Mouse (Mus musculus) intestine, embryonic 16.5 days (tissue): Measurements from ENCODE around the gene Pkd2. TPM values are rescaled to one million over a fixed set of nuclear protein-coding genes. Genes with fewer than 3 reads are reported as not detected.

Experiments used
- ATAC-seq: fragments of 200-750 bp; cut with Nextera tagmentation; 2 replicates; pipeline ENCODE4 v1.8.0; 2017; ENCODE audit warnings: moderate TSS enrichment, moderate library complexity
- H3K27ac ChIP-seq: fragments of 300-500 bp; sonication (generic); 2 replicates; pipeline ENCODE4 v1.5.1; 2014; ENCODE audit warnings: mild to moderate bottlenecking, low read length
- H3K27me3 ChIP-seq: fragments of 300-500 bp; sonication (generic); replicated peaks from 2 replicates; pipeline ENCODE4 v1.6.1; 2014; ENCODE audit warnings: low read length, control low read depth, mixed read lengths; ENCODE audit not compliant: control insufficient read depth, insufficient read depth
- H3K36me3 ChIP-seq: fragments of 300-500 bp; sonication (generic); 2 replicates; pipeline ENCODE4 v1.6.1; 2014; ENCODE audit warnings: low read length, control low read depth; ENCODE audit not compliant: control insufficient read depth, insufficient read depth
- H3K4me1 ChIP-seq: fragments of 300-500 bp; sonication (generic); 2 replicates; pipeline ENCODE4 v1.6.1; 2014; ENCODE audit warnings: low read length, control low read depth, mixed read lengths; ENCODE audit not compliant: control insufficient read depth, insufficient read depth
- H3K4me2 ChIP-seq: fragments of 300-500 bp; sonication (generic); 2 replicates; pipeline ENCODE4 v1.6.1; 2014; ENCODE audit warnings: low read depth, low read length, control low read depth
- H3K4me3 ChIP-seq: fragments of 300-500 bp; sonication (generic); 2 replicates; pipeline ENCODE4 v1.5.1; 2014; ENCODE audit warnings: mild to moderate bottlenecking, low read length
- H3K9ac ChIP-seq: fragments of 300-500 bp; sonication (generic); 2 replicates; pipeline ENCODE4 v1.6.1; 2014; ENCODE audit warnings: low read depth, low read length
- H3K9me3 ChIP-seq: fragments of 300-500 bp; sonication (generic); 2 replicates; pipeline ENCODE4 v1.6.1; 2016; ENCODE audit warnings: low read length, control low read depth; ENCODE audit not compliant: control insufficient read depth
- WGBS: fragments of 180-500 bp; shearing (Covaris S2); extraction: QIAGEN DNeasy Blood & Tissue Kit; methylation state at CpG from one replicate; pipeline ENCODE4 v1.1.7; 2014; 5-methylcytosine and 5-hydroxymethylcytosine counted together
- polyA plus RNA-seq: library from polyadenylated mRNA; unstranded; fragments of >200 nt; fragmentation: Nextera tagmentation; extraction: Ambion mirVana; gene quantifications from 2 replicates; pipeline ENCODE4 v1.2.1, GENCODE M21; 2015

The Pkd2 gene
- polyA plus RNA-seq, 1 experiment from 2014 or later = 6.4 TPM

DNA sequence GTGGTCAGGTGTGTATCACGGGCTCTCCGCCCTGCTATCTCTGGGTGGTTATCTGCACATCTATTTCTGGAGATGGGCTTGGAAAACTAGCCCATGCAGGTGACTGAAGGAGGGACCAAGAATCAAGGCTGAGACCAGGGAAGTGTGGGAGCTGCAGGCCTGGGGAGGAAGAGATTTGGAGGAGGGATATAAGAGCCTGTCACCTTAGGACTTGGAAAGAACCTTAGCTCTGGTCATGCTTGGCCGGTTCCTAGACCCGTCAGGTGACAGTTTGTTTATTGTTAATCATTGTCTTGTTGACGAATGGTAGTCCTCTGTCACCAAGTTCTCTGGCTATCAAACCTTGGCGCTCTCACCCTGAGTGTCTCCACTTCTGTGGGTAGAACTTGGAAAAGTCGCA, 21.1 kb downstream of the Pkd2 start:
- WGBS = 74% methylated on average over 7 of the region's 7 CpGs
- Histone ChIP-seq H3K36me3 (peaks cover 20% of the 10 kb centered on the region), H3K9me3 (no peaks in the 10 kb centered on the region), H3K4me2 (no peak overlapping the region), H3K4me3 (no peak overlapping the region), H3K4me1 (no peaks in the 10 kb centered on the region), H3K27me3 (no peaks in the 10 kb centered on the region), H3K27ac (no peak overlapping the region), H3K9ac (no peak overlapping the region)
- ATAC-seq = no peak

DNA sequence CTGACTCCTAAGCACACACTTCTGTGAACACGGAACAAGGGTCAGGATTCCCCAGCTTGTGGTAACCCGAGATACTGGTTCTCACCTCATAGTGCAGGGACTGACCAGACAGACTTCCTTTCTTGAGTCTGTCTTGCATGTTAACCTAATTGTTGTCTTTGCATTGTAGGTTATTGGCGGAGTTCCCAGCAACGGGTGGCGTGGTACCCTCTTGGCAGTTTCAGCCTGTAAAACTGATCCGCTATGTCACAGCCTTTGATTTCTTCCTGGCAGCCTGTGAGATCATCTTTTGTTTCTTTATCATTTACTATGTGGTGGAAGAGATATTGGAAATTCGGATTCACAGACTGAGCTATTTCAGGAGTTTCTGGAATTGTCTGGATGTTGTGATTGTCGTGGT, 23.6 kb downstream of the Pkd2 start:
- Histone ChIP-seq H3K4me2 (no peak overlapping the region), H3K4me3 (no peak overlapping the region), H3K27me3 (no peaks in the 10 kb centered on the region), H3K9me3 (no peaks in the 10 kb centered on the region), H3K4me1 (no peaks in the 10 kb centered on the region), H3K27ac (no peak overlapping the region), H3K9ac (no peak overlapping the region), H3K36me3 (peaks cover 22% of the 10 kb centered on the region)
- no peak for ATAC-seq
- 87% methylated on average over 8 of the region's 8 CpGs for WGBS

DNA sequence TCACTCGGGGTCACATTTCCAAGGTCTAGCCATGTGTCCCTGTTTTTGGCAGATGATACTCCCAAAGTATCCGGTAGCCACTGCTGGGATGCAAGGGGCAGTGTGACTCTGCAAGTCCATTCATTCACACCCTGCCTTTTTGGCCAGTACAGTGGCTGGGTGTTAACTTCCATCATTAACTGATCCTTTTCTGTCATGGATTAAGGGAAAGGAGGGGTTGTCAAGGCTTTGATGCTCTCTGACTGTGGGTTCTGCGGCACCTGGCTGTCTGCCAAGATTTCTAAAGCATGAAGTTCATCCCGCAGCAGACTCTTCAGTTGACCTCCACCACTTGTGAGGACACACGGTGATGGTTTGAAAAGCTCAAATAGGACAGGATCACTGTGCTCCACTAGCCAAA, 32.3 kb downstream of the Pkd2 start:
- H3K9ac ChIP-seq = no peak overlapping the region
- no peak overlapping the region for H3K27ac ChIP-seq
- no peak for ATAC-seq
- WGBS = 68% methylated on average over 5 of the region's 5 CpGs
- no peak overlapping the region for H3K4me3 ChIP-seq
- H3K4me2 ChIP-seq = no peak overlapping the region
- no peaks in the 10 kb centered on the region for H3K9me3 ChIP-seq
- H3K4me1 ChIP-seq = no peaks in the 10 kb centered on the region
- peaks cover 12% of the 10 kb centered on the region for H3K36me3 ChIP-seq
- H3K27me3 ChIP-seq = no peaks in the 10 kb centered on the region

DNA sequence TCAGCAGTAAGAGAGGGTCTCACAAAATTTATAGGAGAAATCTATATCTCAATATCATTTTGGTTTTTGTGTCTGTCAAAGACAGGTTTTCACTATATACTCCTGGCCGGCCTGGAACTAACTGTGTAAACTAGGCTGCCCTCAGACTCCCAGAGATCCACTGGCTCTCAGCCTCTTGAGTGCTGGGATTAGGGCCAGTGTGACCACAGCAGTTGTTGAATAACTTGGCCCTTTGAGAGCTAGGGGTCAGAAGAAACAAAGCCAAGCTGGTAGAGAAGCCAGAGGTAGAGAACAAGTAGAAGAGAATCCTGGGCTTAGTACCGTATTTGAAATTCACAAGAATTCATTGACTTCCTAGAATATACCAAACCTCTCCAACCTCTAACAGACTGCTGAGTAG, 45.6 kb downstream of the Pkd2 start:
- Histone ChIP-seq H3K9ac (no peak overlapping the region), H3K4me3 (no peak overlapping the region), H3K27me3 (no peaks in the 10 kb centered on the region), H3K27ac (no peak overlapping the region), H3K4me2 (no peak overlapping the region), H3K9me3 (no peaks in the 10 kb centered on the region), H3K4me1 (peaks cover 2% of the 10 kb centered on the region; the same call in 1 of the 2 replicates), H3K36me3 (peaks cover 7% of the 10 kb centered on the region; the same call in 1 of the 2 replicates)
- ATAC-seq = no peak
- 93% methylated on average over 2 of the region's 2 CpGs for WGBS

DNA sequence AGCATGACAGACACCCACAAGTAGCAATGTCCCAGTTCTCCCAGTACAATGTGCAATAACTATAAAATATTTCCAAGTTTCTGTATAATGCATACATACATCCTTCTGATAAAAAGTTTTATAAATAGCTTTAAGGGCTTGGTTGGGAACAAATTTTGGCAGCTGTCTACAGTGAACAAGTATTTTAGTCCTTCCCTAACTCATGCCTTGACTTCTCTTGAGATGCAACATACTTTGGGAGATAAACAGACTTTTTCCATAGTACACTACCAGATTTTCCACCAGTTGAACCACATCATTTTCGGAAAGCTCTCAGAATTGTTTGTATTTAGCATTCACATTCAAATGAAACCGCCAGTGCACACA, 48.6 kb downstream of the Pkd2 start:
- no peaks in the 10 kb centered on the region for H3K9me3 ChIP-seq
- peak overlapping the region; percentile 37; the same call in 1 of the 2 replicates for H3K27ac ChIP-seq
- no peaks in the 10 kb centered on the region for H3K27me3 ChIP-seq
- ATAC-seq = no peak; the same call in 1 of the 2 replicates
- peaks cover 6% of the 10 kb centered on the region; the same call in 1 of the 2 replicates for H3K36me3 ChIP-seq
- peak overlapping the region; percentile 37 for H3K4me2 ChIP-seq
- WGBS = 1% methylated on average over 2 of the region's 2 CpGs
- H3K9ac ChIP-seq = no peak overlapping the region
- H3K4me1 ChIP-seq = peaks cover 2% of the 10 kb centered on the region; the same call in 1 of the 2 replicates
- H3K4me3 ChIP-seq = peak overlapping the region; percentile 90

DNA sequence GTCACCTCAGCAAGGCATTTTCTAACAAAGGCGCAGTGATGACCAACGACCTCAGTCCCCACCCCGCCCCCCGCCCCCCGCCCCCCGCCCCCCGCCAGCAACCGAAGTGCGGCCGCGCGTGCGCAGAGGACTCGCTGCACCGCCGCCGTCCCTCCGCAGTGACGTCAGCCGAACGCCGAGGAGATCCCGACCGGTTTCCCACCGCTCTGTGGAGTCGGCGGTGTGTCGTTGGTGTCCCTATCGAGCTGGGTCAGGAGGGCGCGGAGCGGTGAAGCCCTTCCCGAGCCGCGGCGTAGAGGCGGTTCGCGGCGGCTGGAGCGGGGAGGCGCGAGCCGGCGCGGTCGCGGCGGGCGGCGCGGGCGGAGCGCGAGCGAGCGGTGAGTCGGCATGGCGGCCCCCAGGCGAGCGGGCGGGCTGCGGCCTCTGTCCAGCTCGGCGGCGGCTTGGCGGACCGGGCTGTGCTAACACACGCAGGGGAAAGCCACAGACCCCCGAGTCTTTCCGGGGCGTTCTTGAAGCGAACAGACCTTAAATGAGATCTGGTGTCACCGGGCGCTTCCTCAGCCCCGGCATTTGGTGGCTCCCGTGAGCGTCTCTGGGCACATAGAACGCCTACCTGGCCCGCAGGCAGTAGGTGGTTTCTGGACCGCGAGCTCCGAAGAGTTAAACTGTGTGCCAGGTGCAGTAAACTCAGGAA, 49.1 kb downstream of the Pkd2 start, which contains the start of gene BC005561:
Gene BC005561 (plus strand): TSS at position 158 of the 697 bp plus-strand sequence.
- Histone ChIP-seq H3K4me2 (peak within 1 kb of the TSS; percentile 73), H3K4me1 (peaks cover 2% of the 10 kb centered on the region; the same call in 1 of the 2 replicates), H3K4me3 (peak within 1 kb of the TSS; percentile 90), H3K36me3 (peaks cover 3% of the 10 kb centered on the region; the same call in 1 of the 2 replicates), H3K27ac (peak within 1 kb of the TSS; percentile 93), H3K27me3 (no peaks in the 10 kb centered on the region), H3K9me3 (no peaks in the 10 kb centered on the region), H3K9ac (peak within 1 kb of the TSS; percentile 95)
- ATAC-seq = peak; percentile 95
- under 1% methylated on average over 75 of the region's 83 CpGs for WGBS

DNA sequence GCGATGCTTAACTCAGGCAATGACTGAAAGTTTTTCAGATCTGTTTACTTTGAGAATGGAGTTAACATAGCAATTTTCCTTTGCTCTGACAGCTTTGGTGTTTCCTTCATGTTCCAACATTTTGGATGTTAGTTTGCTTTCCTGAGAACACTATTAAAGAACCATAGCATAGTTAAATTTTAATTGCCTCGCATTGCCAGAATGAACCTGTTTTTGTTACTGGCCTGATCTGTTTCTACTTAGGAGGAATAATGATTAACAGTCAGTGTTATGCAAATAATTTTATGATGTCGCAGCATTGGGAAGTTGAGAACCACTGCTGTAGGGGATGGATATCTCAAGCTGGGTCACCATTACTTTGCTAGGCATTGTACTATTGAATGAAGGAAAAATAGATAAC, 52.0 kb downstream of the Pkd2 start:
- no peak overlapping the region for H3K4me2 ChIP-seq
- no peak overlapping the region for H3K27ac ChIP-seq
- no peak for ATAC-seq
- H3K9me3 ChIP-seq = peaks cover 3% of the 10 kb centered on the region; the same call in 1 of the 2 replicates
- H3K4me3 ChIP-seq = no peak overlapping the region
- H3K27me3 ChIP-seq = no peaks in the 10 kb centered on the region
- no peak overlapping the region for H3K9ac ChIP-seq
- 84% methylated on average over 3 of the region's 3 CpGs for WGBS
- H3K4me1 ChIP-seq = peaks cover 2% of the 10 kb centered on the region; the same call in 1 of the 2 replicates
- H3K36me3 ChIP-seq = no peaks in the 10 kb centered on the region

DNA sequence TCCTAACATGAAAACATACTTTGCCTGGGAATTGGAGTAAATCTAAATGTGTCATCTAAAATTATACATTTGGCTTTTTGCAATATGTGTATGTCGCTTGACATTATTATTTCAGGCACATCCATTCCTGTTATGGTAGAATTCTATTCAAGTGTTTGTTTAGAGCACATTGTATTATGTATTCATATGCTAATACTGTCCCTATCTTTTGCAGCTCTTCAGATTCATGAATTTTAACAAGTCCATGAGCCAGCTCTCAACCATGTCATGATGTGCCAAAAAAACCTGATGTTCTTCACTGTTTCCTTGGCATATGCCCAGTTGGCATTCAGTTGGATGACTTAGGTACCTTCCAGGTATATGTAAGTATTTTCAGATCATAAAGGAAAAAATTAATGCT, 79.4 kb downstream of the Pkd2 start:
- Histone ChIP-seq H3K36me3 (peaks cover 3% of the 10 kb centered on the region; the same call in 1 of the 2 replicates), H3K9ac (no peak overlapping the region), H3K9me3 (no peaks in the 10 kb centered on the region), H3K27me3 (no peaks in the 10 kb centered on the region), H3K4me3 (no peak overlapping the region), H3K27ac (no peak overlapping the region), H3K4me2 (no peak overlapping the region), H3K4me1 (no peaks in the 10 kb centered on the region)
- ATAC-seq = no peak
- WGBS = 93% methylated on average over 1 of the region's 1 CpGs

DNA sequence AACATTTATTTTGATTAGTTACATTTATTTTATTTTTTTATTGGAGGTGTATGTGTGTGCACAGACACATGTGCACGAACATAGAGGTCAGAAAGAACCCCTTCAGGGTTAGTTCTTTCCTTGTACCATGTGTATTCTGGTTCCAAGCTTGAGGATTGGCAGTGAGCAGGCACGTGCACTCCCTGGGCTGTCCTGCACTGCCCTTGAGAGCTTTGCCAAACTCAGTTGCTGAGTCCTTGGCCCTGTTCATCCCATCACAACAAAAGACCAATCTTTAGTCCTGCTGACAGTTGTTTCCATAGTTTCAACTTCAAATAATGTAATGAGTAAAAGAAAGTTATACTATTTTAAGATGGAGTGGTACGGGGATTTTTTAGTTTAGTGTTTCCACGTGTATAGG, 80.1 kb downstream of the Pkd2 start:
- Histone ChIP-seq H3K4me2 (no peak overlapping the region), H3K27me3 (no peaks in the 10 kb centered on the region), H3K4me3 (no peak overlapping the region), H3K9me3 (no peaks in the 10 kb centered on the region), H3K27ac (no peak overlapping the region), H3K4me1 (no peaks in the 10 kb centered on the region), H3K36me3 (peaks cover 3% of the 10 kb centered on the region; the same call in 1 of the 2 replicates), H3K9ac (no peak overlapping the region)
- no peak for ATAC-seq
- 94% methylated on average over 4 of the region's 4 CpGs for WGBS
